Comparison of ENCODE assay signal across 17 mouse cellular contexts in genomic region chr13:34676507-34676906, GRCm38 (mm10). TPM values are rescaled to one million over a fixed set of nuclear protein-coding genes. Genes with fewer than 3 reads are reported as not detected.
DNase-seq lines count a peak whose midpoint lies in the region; ATAC-seq and TF ChIP-seq lines count a peak whose summit lies in the region.
"Had no signal": no experiment of that assay in that cellular context is flagged by ENCODE, and none has a peak within 500 bp of the region (broad histone marks: within the 10 kb centered on the region; RNA-seq: fewer than 3 reads in every experiment).

No protein-coding gene starts in this region.

- H3K9me3 ChIP-seq in heart, embryonic 16.5 days (replicated peaks; ENCODE audit: control insufficient read depth, low read length), result no peaks in the 10 kb centered on the region
- no peaks in the 10 kb centered on the region for H3K9me3 ChIP-seq in midbrain, embryonic 15.5 days
- no peaks in the 10 kb centered on the region for H3K9me3 ChIP-seq in intestine, embryonic 16.5 days (ENCODE audit: control insufficient read depth, low read length)
- H3K9me3 ChIP-seq: heart, embryonic 15.5 days had no signal

- 68% methylated on average over 5 of the region's 5 CpGs for WGBS in heart, embryonic 16.5 days
- WGBS in midbrain, embryonic 15.5 days, result 36% methylated on average over 5 of the region's 5 CpGs
- 69% methylated on average over 5 of the region's 5 CpGs for WGBS in intestine, embryonic 16.5 days

- no peak for TF ChIP-seq POLR2A in embryonic fibroblast, embryonic 13.5 days (IDR thresholded peaks at IDR 0.05; ENCODE audit: low read depth, low read length)

- H3K27ac ChIP-seq in heart, embryonic 16.5 days (ENCODE audit: low read length), result peak overlapping the region; percentile 1; the same call in 1 of the 2 replicates
- H3K27ac ChIP-seq in embryonic fibroblast, embryonic 13.5 days (ENCODE audit: insufficient read depth, low read length), result peak overlapping the region; percentile 2; the same call in 1 of the 2 replicates
- peak overlapping the region; percentile 70 for H3K27ac ChIP-seq in midbrain, embryonic 15.5 days
- H3K27ac ChIP-seq in intestine, embryonic 16.5 days (ENCODE audit: low read length), result no peak overlapping the region

- H3K4me1 ChIP-seq in heart, embryonic 16.5 days (ENCODE audit: control insufficient read depth, insufficient read depth, low read length), result 0 out of 2 replicates have a peak, but pooled peaks cover 2% of the 10 kb centered on the region
- peaks cover 9% of the 10 kb centered on the region; the same call in 1 of the 2 replicates for H3K4me1 ChIP-seq in embryonic fibroblast, embryonic 13.5 days (ENCODE audit: control insufficient read depth, insufficient read depth, low read length)
- H3K4me1 ChIP-seq in midbrain, embryonic 15.5 days, result peaks cover 14% of the 10 kb centered on the region
- H3K4me1 ChIP-seq in intestine, embryonic 16.5 days (ENCODE audit: control insufficient read depth, insufficient read depth, low read length), result no peaks in the 10 kb centered on the region

- H3K4me3 ChIP-seq in heart, embryonic 16.5 days (ENCODE audit: low read length), result no peak overlapping the region
- no peak overlapping the region for H3K4me3 ChIP-seq in embryonic fibroblast, embryonic 13.5 days (ENCODE audit: insufficient read depth, low read length)
- H3K4me3 ChIP-seq in midbrain, embryonic 15.5 days, result no peak overlapping the region
- no peak overlapping the region for H3K4me3 ChIP-seq in intestine, embryonic 16.5 days (ENCODE audit: low read length)
- H3K4me3 ChIP-seq: heart, embryonic 15.5 days had no signal

- ATAC-seq in heart, embryonic 16.5 days (replicated peaks; ENCODE audit: extremely low read depth, insufficient read depth, low FRiP score), result no peak
- ATAC-seq in midbrain, embryonic 15.5 days (replicated peaks), result 0 out of 2 replicates have a peak, but pooled peaks have one; percentile 30
- ATAC-seq in intestine, embryonic 16.5 days, result no peak

- no peaks in the 10 kb centered on the region for H3K27me3 ChIP-seq in heart, embryonic 16.5 days (ENCODE audit: control insufficient read depth, insufficient read depth, low read length)
- no peaks in the 10 kb centered on the region for H3K27me3 ChIP-seq in midbrain, embryonic 15.5 days (replicated peaks)
- no peaks in the 10 kb centered on the region for H3K27me3 ChIP-seq in intestine, embryonic 16.5 days (replicated peaks; ENCODE audit: control insufficient read depth, insufficient read depth, low read length)
- H3K27me3 ChIP-seq: heart, embryonic 15.5 days had no signal

- DNase-seq in heart, postnatal 36 days, result no peak
- DNase-seq in B cell, adult 2 months, result peak; percentile 63 to 74
- no peak for DNase-seq in left cerebral cortex, postnatal 14 days (ENCODE audit: low spot score in 2 of 2)
- DNase-seq: adrenal gland, postnatal 36 days; gastrocnemius, postnatal 36 days; kidney, adult 18-20 months; liver; lung, adult 2 months had no signal

- no peak for TF ChIP-seq CTCF in embryonic fibroblast, embryonic 13.5 days (IDR thresholded peaks at IDR 0.05; ENCODE audit: borderline replicate concordance, insufficient read depth, low read length)

- H3K9ac ChIP-seq in heart, embryonic 16.5 days (ENCODE audit: low read length), result no peak overlapping the region
- no peak overlapping the region for H3K9ac ChIP-seq in midbrain, embryonic 15.5 days
- H3K9ac ChIP-seq in intestine, embryonic 16.5 days (ENCODE audit: low read depth, low read length), result no peak overlapping the region
- H3K9ac ChIP-seq: heart, embryonic 15.5 days had no signal

- H3K4me2 ChIP-seq in heart, embryonic 16.5 days (ENCODE audit: low read depth, low read length), result no peak overlapping the region
- no peak overlapping the region for H3K4me2 ChIP-seq in midbrain, embryonic 15.5 days
- no peak overlapping the region for H3K4me2 ChIP-seq in intestine, embryonic 16.5 days (ENCODE audit: low read depth, low read length)
- H3K4me2 ChIP-seq: heart, embryonic 15.5 days had no signal

- intact Hi-C loops in heart, postnatal 36 days (cut with DNase I), result no loop called here
- intact Hi-C loops in left cerebral cortex, postnatal 14 days (cut with DNase I), result no loop called here

- no peaks in the 10 kb centered on the region for H3K36me3 ChIP-seq in heart, embryonic 16.5 days (ENCODE audit: control insufficient read depth, insufficient read depth)
- H3K36me3 ChIP-seq in midbrain, embryonic 15.5 days (replicated peaks), result no peaks in the 10 kb centered on the region
- H3K36me3 ChIP-seq in intestine, embryonic 16.5 days (ENCODE audit: control insufficient read depth, insufficient read depth, low read length), result no peaks in the 10 kb centered on the region
- H3K36me3 ChIP-seq: heart, embryonic 15.5 days had no signal

RNA-seq across cellular contexts. Expression of gene Pxdc1, which starts 23.2 kb away (rescaled TPM):
- 19.3 and 21.2 TPM in 2 replicates for polyA plus RNA-seq in heart, embryonic 16.5 days (2015; fragmentation: Nextera tagmentation; extraction: Ambion mirVana)
- total RNA-seq in heart, postnatal 36 days (2021), result 10 to 100 TPM; 13.6 to 15.1 TPM
- polyA plus RNA-seq in embryonic fibroblast, embryonic 13.5 days (2011; ENCODE audit: insufficient read length, low read depth, missing spikeins), result 22.0 and 23.0 TPM in 2 replicates
- polyA plus RNA-seq in midbrain, embryonic 15.5 days (2015; fragmentation: Nextera tagmentation; extraction: Ambion mirVana), result 8.4 and 9.8 TPM in 2 replicates
- total RNA-seq in left cerebral cortex, postnatal 14 days (2021), result 1 to 10 TPM; 8.0 to 8.3 TPM
- 22.6 and 25.6 TPM in 2 replicates for polyA plus RNA-seq in intestine, embryonic 16.5 days (2015; fragmentation: Nextera tagmentation; extraction: Ambion mirVana)
- total RNA-seq: megakaryocyte, adult 5-6 weeks had no signal

RNA-seq across cellular contexts. Expression of gene Fam50b, which starts 58.1 kb away (rescaled TPM):
- polyA plus RNA-seq in heart, embryonic 16.5 days (2015; fragmentation: Nextera tagmentation; extraction: Ambion mirVana), result not detected in 2 replicates
- total RNA-seq in heart, postnatal 36 days (2021), result not detected
- not detected in 2 replicates for polyA plus RNA-seq in embryonic fibroblast, embryonic 13.5 days (2011; ENCODE audit: insufficient read length, low read depth, missing spikeins)
- polyA plus RNA-seq in midbrain, embryonic 15.5 days (2015; fragmentation: Nextera tagmentation; extraction: Ambion mirVana), result 0.13 TPM in 1 of 2 replicates, not detected in the other
- total RNA-seq in left cerebral cortex, postnatal 14 days (2021), result not detected
- polyA plus RNA-seq in intestine, embryonic 16.5 days (2015; fragmentation: Nextera tagmentation; extraction: Ambion mirVana), result not detected in 2 replicates
- total RNA-seq: adrenal gland, postnatal 36 days; gastrocnemius, postnatal 36 days; left cerebral cortex, adult 18-20 months; megakaryocyte, adult 5-6 weeks had no signal
- polyA plus RNA-seq: heart, embryonic 15.5 days; large intestine, adult 2 months; lung, adult 2 months; neural tube, embryonic 11.5 days had no signal

Comparison
In these comparisons a context has a peak if more than half of its experiments do, and no peak if none do; other contexts are left out.
1. DNase-seq: peak in B cell, adult 2 months (2 of 2); none in heart, postnatal 36 days (0 of 2) and left cerebral cortex, postnatal 14 days (0 of 2).